Mouse (Mus musculus): Measurements from ENCODE around the gene Raver1.
A peak's percentile ranks its signal among the peaks of the same experiment; 100 is the strongest.

Raver1 gene

DNA sequence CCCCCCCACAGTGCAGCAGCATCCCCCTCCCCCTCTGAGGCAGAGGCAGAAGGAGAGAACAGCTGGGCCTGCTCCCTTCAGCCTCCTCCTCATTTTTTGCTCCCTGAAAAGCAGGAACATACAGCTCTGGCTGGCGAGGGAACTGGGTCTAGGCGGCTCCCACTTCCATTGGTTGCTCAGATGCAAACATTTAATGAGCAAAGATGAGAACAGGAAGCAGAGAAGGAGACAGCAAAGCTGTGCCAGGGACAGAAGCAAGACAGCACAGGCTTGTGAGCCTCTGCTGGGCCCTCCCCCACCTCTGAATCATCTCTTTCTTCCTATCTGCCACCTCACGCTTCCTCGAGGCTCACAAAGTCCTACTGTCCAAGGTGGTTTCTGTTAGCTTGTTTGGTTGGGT, 50.5 kb downstream of the Raver1 start:
- DNase-seq (ENCODE audit: low spot score) = no peak

DNA sequence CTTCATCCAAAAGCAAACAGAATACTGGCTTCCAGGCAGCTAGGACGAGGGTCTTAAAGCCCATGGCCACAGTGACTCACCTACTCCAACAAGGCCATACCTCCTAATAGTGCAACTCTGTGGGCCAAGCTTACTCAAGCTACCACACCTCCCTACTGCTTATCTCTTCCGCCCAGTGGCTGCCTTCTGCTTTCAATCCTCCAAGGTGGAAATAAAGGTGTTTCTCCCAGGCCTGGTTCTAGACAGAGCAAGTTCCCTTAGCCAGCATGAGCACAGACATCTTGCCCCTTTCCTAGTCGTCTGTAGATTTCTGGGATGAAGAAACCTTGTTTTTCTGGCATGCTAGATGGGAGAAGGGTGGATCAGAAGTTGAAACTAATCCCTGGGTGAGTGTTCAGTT, 52.0 kb downstream of the Raver1 start:
- DNase-seq (ENCODE audit: low spot score) = no peak

DNA sequence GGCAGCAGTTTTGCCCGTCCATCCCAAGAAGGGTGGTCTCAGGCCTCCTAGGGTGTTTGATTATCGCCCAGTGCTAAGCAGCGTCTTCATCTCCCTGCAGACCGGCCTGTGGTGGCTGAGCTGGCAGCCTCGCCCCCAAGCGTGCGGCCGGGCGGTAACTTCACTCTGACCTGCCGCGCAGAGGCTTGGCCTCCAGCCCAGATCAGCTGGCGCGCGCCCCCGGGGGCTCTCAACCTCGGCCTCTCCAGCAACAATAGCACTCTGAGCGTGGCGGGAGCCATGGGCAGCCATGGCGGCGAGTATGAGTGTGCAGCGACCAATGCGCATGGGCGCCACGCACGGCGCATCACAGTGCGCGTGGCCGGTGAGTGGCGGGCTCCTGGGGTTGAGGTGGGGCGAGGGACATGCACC, 54.3 kb downstream of the Raver1 start:
- DNase-seq (ENCODE audit: low spot score) = no peak

DNA sequence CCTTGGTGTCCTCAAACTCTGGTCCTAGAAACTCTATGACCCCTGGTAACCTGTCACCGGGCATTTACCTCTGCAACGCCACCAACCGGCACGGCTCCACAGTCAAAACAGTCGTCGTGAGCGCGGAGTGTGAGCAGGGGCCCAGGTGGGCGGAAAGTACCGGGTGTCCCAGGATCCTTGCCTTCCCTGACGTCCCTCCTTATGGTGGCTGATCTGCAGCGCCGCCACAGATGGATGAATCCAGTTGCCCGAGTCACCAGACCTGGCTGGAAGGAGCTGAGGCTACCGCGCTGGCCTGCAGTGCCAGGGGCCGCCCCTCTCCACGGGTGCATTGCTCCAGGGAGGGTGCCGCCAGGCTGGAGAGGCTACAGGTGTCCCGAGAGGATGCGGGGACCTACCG, 55.1 kb downstream of the Raver1 start:
- DNase-seq (ENCODE audit: low spot score) = no peak

GRCm38 (mm10) chr9:21036161-21036560, 55.6 kb downstream of the Raver1 start:
- no peak for DNase-seq (ENCODE audit: low spot score)

DNA sequence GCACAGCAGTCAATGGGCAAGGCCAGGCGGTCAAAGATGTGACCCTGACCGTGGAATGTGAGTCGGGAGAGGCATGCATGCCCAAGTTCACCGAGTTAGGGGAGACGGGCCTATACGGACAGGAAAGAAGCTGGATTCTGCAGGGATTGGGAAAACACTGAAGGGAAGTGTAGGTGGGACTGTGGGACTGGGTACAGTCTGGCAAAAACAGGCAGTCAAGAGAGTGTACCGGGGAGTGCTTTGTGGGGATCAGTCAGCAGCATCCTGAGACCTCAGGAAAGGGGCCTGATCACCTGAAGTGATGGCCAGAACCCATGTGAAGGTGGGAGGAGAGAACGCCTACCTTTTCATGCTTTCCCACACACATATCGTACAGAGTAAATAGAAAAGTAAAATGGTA, 56.2 kb downstream of the Raver1 start:
- no peak for DNase-seq (ENCODE audit: low spot score)

DNA sequence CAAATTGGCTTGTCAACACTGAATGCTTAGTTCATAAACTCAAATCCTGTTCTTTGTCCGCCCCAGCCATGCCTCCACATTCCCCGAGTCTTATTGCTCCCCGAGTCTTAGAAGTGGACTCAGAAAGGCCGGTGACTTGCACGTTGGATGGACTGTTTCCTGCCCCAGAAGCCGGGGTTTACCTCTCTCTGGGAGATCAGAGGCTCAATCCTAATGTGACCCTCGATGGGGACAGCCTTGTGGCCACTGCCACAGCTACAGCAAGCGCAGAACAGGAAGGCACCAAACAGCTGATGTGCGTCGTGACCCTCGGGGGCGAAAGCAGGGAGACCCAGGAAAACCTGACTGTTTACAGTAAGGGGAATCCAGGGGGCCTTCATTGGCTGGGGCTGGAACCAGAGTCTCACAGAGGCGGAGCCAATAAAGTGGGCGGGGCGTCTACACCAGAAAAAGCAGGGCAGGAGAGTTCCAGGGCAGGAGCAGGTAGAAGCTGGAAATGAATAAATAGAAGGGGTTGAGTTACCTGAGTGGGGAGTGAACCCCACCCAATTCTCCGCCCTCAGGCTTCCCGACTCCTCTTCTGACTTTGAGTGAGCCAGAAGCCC, 57.2 kb downstream of the Raver1 start:
- no peak for DNase-seq (ENCODE audit: low spot score)

DNA sequence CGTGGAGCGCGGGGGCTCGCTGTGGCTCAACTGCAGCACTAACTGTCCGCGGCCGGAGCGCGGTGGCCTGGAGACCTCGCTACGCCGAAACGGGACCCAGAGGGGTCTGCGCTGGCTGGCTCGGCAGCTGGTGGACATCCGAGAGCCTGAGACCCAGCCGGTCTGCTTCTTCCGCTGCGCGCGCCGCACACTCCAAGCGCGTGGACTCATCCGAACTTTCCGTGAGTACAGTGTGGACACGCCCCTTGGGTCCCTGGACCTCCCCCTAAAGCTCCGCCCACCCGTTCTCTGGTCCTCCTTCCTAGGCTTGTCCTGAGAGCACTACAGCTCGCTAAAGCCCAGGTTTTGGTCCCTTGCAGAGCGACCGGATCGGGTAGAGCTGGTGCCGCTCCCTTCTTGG, 58.7 kb downstream of the Raver1 start:
- peak; percentile 78 for DNase-seq (ENCODE audit: low spot score)

GRCm38 (mm10) chr9:21032491-21032890, 59.3 kb downstream of the Raver1 start:
- no peak for DNase-seq (ENCODE audit: low spot score)

DNA sequence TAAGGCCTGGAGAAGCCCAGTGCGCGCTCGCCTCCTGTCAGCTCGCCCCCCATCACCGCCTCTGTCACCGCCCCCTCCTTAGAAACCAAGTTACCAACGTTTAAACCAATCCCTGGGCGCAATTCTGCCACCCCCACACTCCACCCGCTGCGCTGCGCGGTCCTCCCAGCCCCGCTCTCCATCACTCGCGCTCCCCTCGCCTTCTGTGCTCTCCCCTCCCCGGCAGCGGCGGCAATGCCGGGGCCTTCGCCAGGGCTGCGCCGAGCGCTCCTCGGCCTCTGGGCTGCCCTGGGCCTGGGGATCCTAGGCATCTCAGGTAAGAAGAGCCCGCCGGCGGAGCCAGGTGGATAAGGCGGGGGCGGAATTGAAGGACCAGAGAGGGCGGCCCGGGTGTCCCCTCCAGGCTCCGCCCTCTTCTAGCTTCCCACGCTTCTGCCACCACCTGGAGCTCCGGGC, 59.9 kb downstream of the Raver1 start, which contains the start of gene Icam5:
TSS of gene Icam5 (plus strand) at position 178 of the 456 bp plus-strand sequence.
- DNase-seq (ENCODE audit: low spot score) = no peak

DNA sequence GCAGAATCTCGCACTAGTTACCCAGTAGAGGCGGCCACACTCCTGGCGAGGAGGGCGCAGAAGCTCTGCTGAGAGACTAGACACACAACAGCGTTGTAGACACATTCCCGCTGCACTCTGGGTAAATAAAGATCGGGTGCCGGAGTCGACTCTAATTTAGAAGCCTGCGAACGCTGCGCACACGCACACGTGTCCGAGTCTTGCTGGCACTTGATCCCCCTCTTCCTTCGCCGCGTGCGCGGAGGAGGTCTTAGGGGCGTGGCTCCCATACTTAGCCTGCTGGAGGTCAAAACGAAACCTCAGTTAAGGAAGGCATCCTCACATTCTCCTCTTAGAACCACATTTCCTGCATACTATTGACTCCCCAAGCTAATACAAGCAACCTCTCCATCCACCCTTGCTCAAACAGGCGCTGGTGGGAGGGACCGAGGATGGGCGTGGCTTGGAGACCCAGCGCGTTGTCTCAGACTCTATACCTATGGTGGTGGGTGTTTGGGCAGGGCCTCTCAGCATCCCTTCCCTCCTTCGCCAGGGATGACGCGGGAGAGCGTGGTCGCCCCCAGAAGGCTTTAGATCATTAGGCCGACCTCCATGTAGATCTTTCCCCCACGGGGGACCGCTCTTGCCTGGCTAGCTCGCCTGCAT, 60.4 kb downstream of the Raver1 start:
- DNase-seq (ENCODE audit: low spot score) = peak; percentile 71

GRCm38 (mm10) chr9:21030781-21031250, 61.0 kb downstream of the Raver1 start:
- DNase-seq (ENCODE audit: low spot score) = peak; percentile 84

GRCm38 (mm10) chr9:21030055-21030600, 61.7 kb downstream of the Raver1 start:
- DNase-seq (ENCODE audit: low spot score) = no peak

DNA sequence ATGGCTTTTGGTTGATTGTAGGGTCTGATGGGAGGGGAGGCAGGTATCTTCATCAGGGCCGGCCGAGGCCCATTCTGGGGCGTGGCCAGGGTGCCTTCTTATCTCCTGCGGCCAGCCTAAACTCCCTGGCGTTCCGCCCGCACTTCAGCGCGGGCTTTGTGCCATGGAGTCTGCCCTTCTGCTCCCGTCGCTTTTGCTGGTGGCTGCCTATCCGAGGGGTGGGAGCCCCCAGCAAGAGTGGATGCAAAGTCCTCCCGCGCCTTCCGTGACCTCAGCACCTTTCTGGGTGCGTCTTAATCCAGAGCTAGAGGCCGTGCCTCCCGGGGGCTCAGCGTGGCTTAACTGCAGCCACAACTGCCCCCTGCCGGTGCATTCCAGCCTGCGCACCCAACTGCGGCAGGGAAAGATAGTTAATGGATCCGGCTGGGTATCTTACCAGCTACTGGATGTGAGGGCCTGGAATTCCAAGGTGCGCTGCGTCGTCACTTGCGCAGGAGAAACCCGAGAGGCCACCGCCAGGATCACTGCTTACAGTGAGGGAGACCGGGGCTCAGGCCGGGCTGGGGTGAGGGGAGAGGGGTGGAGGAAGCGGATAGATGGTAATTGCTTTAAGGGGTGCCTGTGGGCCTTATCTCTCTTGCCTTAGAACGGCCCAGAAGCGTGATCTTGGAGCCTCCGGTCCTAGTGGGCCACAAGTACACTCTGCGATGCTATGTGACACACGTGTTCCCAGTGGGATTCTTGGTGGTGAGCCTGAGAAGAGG, 62.3 kb downstream of the Raver1 start, which contains the start of gene Icam4:
TSS of gene Icam4 (plus strand) at position 83 of the 764 bp plus-strand sequence.
- peak; percentile 76 for DNase-seq (ENCODE audit: low spot score)

- no peak for DNase-seq (ENCODE audit: low spot score)
Measured at GRCm38 (mm10) chr9:21028560-21029110, 63.2 kb downstream of the Raver1 start.

- DNase-seq (ENCODE audit: low spot score) = no peak
Measured at GRCm38 (mm10) chr9:21027774-21028290, 64.0 kb downstream of the Raver1 start.

DNA sequence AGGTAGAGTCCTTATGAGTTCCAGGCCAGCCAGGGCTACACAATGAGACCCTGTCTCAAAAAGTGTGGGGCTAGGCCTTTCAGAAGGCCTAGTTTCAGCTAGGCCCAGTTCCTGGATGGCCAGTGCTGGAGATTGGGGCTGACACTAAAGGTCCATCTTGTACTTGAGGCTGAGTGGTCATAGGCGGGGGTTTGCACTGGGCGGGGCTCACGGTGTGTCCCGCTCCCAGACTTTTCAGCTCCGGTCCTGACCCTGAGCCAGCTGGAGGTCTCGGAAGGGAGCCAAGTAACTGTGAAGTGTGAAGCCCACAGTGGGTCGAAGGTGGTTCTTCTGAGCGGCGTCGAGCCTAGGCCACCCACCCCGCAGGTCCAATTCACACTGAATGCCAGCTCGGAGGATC, 65.0 kb downstream of the Raver1 start:
- no peak for DNase-seq (ENCODE audit: low spot score)

DNA sequence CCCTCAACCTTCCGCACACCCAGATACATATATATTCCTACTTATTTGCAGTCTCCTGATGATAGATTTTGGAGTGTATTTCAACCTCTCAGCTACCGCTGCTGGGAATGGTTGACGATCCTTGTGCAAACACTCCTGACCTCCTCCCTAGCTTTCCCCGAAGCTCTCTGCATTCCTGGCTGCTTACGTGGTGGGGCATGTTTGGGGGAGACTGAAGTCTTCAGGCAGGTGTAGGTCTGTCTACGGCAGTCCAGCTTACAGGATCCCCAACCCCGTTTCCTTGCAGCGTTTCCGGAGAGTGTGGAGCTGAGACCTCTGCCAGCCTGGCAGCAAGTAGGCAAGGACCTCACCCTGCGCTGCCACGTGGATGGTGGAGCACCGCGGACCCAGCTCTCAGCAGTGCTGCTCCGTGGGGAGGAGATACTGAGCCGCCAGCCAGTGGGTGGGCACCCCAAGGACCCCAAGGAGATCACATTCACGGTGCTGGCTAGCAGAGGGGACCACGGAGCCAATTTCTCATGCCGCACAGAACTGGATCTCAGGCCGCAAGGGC, 66.5 kb downstream of the Raver1 start:
- DNase-seq (ENCODE audit: low spot score) = no peak

All from testis, postnatal 14 days (tissue).